Mouse (Mus musculus) testis, adult 2 months (tissue): ENCODE measurements around the gene Nfkb1.

Experiments
- CTCF ChIP-seq: fragments of 200-500 bp; IDR thresholded peaks from 2 replicates; pipeline ENCODE4 v1.5.1; 2012; ENCODE audit warnings: low read depth, mild to moderate bottlenecking, inconsistent platforms, low read length, moderate library complexity; ENCODE audit not compliant: control insufficient read depth, insufficient read depth, insufficient replicate concordance
- POLR2A ChIP-seq: fragments of 200-500 bp; IDR thresholded peaks from 2 replicates; pipeline ENCODE4 v1.6.1; 2012; ENCODE audit warnings: low read depth, mild to moderate bottlenecking, inconsistent platforms, low read length, moderate library complexity; ENCODE audit not compliant: control insufficient read depth

DNA sequence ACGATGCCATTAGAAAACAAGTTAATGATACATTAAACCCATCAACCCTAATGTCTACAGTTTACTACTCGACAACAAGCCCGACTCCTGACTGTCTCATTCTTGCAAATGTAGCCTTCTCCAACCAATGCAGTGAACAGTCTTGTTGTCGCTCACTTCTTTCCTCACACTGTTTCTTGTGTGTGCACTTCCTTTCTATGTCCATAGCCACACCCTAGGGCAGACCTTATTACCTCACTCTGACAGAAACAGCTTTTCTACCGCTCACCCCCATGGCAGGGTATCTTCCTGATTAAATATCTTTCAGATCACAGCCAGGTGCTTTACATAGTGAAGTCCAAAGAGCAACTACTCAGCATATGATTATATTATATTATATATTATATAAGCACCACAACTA is 15.9 kb downstream of the Nfkb1 start:
- TF ChIP-seq CTCF = no peak
- no peak for TF ChIP-seq POLR2A
